Mouse (Mus musculus): ENCODE data around the gene Psd. TPM values are rescaled to one million over a fixed set of nuclear protein-coding genes. Genes with fewer than 3 reads are reported as not detected.

The Psd gene
- total RNA-seq (2014; rRNA removed): 471 and 481 TPM in 2 replicates
- polyA plus RNA-seq (2015; fragmentation: Nextera tagmentation; extraction: Ambion mirVana): 179 and 185 TPM in 2 replicates

DNA sequence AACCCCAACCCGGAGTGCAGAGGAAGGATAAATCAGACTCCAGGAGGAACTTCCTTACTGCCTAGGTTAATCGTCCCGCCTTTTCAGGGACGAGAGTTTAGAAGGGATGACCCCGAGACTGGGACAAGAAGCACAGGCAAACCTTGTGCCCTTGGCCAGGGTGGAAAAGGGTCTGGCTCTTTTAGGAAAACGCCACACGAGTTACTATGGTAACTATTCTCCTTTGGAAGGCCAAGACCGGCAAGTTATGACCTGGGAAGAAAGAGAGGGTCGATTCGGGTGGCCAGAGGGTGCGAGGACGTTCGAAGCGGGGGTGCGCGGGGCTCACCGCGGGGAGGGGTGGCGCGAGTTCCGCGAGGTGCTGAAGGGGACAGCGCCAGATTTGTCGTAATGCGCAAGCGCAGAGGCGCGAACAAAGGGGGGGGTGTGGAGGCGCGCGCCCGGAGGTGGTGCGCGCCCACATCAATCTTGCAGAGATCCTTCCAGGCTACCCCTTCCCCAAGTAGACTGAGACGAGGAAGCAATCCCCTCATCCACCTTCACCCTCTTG lies at the start of gene Psd:
Gene Psd, minus strand, starts transcription at position 401 of the 550 bp plus-strand sequence.
- Histone ChIP-seq H3K27ac (ENCODE audit: low read depth, low read length) (peak within 1 kb of the TSS; percentile 90), H3K36me3 (ENCODE audit: insufficient read depth, low read length) (peaks cover 20% of the 10 kb centered on the region), H3K27me3 (ENCODE audit: insufficient read depth, low read length) (no peaks in the 10 kb centered on the region), H3K4me1 (ENCODE audit: insufficient read depth, low read length) (peaks cover 24% of the 10 kb centered on the region), H3K9ac (replicated peaks; ENCODE audit: low read length, poor library complexity, severe bottlenecking) (peak within 1 kb of the TSS; percentile 56), H3K4me3 (ENCODE audit: low read depth, low read length) (peak within 1 kb of the TSS; percentile 66), H3K9me3 (ENCODE audit: low read length) (no peaks in the 10 kb centered on the region), H3K4me2 (ENCODE audit: low read depth, low read length, poor library complexity, severe bottlenecking) (peak within 1 kb of the TSS; percentile 97)
- ATAC-seq (ENCODE audit: low FRiP score): peak; percentile 3; the same call in 1 of the 2 replicates
- WGBS: under 1% methylated on average over 34 of the region's 35 CpGs
- peak; percentile 82 for DNase-seq (ENCODE audit: low spot score)
- no peak for TF ChIP-seq CTCF (IDR thresholded peaks at IDR 0.05)

DNA sequence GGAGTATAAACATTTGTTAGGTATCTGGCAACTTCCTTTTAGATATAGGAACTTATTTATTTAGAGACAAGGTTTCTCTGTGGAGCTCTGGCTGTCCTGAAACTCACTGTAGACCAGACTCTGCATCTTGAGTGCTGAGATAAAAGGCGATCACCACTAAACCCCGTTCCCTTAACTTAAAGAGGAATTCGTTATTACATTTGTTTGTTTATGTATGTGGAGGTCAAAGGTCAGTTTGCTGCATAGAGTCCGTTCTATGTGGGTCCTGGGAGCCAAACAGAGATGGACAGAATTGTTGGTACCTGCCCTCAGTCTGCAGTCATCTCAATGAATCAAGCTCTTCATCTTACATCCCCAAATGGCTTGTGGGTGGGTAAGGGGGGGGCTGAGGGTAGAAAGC lies 48.9 kb upstream of the Psd start:
- no peaks in the 10 kb centered on the region for H3K27me3 ChIP-seq (ENCODE audit: insufficient read depth, low read length)
- H3K27ac ChIP-seq (ENCODE audit: low read depth, low read length): no peak overlapping the region
- no peak for TF ChIP-seq CTCF (IDR thresholded peaks at IDR 0.05)
- no peak overlapping the region for H3K4me2 ChIP-seq (ENCODE audit: low read depth, low read length, poor library complexity, severe bottlenecking)
- no peak overlapping the region for H3K4me3 ChIP-seq (ENCODE audit: low read depth, low read length)
- DNase-seq (ENCODE audit: low spot score): no peak
- H3K4me1 ChIP-seq (ENCODE audit: insufficient read depth, low read length): no peaks in the 10 kb centered on the region
- no peaks in the 10 kb centered on the region for H3K9me3 ChIP-seq (ENCODE audit: low read length)
- WGBS: 71% methylated on average over 4 of the region's 4 CpGs
- no peak for ATAC-seq (ENCODE audit: low FRiP score)
- no peak overlapping the region for H3K9ac ChIP-seq (replicated peaks; ENCODE audit: low read length, poor library complexity, severe bottlenecking)
- H3K36me3 ChIP-seq (ENCODE audit: insufficient read depth, low read length): peaks cover 50% of the 10 kb centered on the region

DNA sequence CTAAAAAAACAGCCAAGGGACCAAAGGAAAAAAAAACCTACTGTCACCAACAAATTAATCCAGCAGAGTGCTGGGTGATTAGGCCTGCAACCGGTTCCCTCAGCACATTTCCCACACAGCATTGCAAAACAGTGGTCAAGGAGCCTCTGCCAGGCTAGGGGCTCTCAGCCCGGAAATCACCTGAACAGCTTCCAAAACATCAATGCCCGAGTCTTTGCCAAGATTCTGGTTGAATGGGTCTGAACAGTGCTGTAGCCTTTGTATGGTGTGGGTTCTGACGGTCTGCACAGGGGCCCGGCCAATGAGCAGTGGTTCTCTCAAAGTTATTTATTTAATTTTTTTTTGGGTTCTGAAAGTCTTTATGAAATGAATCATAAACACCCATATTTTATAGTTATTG lies 48.5 kb upstream of the Psd start:
- H3K27me3 ChIP-seq (ENCODE audit: insufficient read depth, low read length): no peaks in the 10 kb centered on the region
- H3K36me3 ChIP-seq (ENCODE audit: insufficient read depth, low read length): peaks cover 46% of the 10 kb centered on the region
- H3K9ac ChIP-seq (replicated peaks; ENCODE audit: low read length, poor library complexity, severe bottlenecking): no peak overlapping the region
- H3K4me1 ChIP-seq (ENCODE audit: insufficient read depth, low read length): no peaks in the 10 kb centered on the region
- H3K4me3 ChIP-seq (ENCODE audit: low read depth, low read length): no peak overlapping the region
- peak; percentile 76 for DNase-seq (ENCODE audit: low spot score)
- H3K4me2 ChIP-seq (ENCODE audit: low read depth, low read length, poor library complexity, severe bottlenecking): no peak overlapping the region
- TF ChIP-seq CTCF (IDR thresholded peaks at IDR 0.05): no peak
- no peak for ATAC-seq (ENCODE audit: low FRiP score)
- WGBS: 58% methylated on average over 5 of the region's 5 CpGs
- peak overlapping the region; percentile 32; the same call in 1 of the 2 replicates for H3K27ac ChIP-seq (ENCODE audit: low read depth, low read length)
- no peaks in the 10 kb centered on the region for H3K9me3 ChIP-seq (ENCODE audit: low read length)

DNA sequence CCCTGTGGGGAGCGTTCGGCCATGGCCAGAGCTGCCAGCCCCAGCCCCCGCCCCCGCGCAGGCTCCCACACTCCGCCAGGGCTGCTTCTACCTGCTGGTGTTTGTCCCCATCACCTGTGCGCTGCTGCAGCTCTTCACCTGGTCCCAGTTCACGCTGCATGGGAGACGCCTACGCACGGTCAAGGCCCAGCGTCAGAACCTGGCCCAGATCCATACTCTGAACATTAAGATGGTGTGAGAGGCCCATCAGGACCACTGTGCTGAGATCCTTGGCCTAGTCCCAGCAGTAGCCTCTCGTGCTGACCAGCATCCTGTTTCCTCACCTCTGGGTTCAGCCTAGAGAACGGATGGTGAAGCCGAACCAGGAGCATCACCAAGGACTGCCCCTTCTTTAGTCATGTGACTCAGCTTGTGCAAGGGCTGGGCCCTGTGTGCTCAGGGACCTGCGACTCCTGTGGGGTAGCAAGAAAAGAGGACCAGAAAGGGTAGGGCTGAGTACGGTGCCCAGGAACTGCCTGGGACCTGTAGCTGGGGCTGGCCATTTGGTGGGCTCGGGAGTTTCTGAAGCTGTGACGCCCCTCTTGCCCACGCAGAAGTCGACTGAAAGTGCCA lies 47.6 kb upstream of the Psd start:
- no peak for TF ChIP-seq CTCF (IDR thresholded peaks at IDR 0.05)

DNA sequence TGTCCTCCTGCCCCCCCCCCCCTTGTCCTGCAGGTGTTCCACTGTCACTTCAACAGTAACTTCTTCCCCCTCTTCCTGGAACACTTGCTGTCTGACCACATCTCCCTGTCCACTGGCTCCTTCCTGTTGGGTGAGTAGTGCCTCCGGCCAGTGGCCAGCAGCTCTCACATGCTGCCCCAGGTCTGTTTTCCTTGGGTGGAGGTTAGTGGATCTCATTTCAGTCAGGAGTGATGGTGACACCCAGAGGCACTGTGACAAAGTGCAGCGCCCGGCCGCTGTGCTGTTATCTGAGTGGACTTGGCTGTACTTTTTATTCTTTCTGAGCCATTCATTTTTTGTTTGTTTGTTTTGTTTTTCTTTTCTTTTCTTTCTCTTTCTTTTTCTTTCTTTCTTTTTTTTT lies 42.2 kb upstream of the Psd start:
- ATAC-seq (ENCODE audit: low FRiP score): no peak
- Histone ChIP-seq H3K36me3 (ENCODE audit: insufficient read depth, low read length) (peaks cover 7% of the 10 kb centered on the region; the same call in 1 of the 2 replicates), H3K4me3 (ENCODE audit: low read depth, low read length) (no peak overlapping the region), H3K27ac (ENCODE audit: low read depth, low read length) (no peak overlapping the region), H3K9ac (replicated peaks; ENCODE audit: low read length, poor library complexity, severe bottlenecking) (no peak overlapping the region), H3K4me2 (ENCODE audit: low read depth, low read length, poor library complexity, severe bottlenecking) (no peak overlapping the region), H3K4me1 (ENCODE audit: insufficient read depth, low read length) (no peaks in the 10 kb centered on the region), H3K27me3 (ENCODE audit: insufficient read depth, low read length) (no peaks in the 10 kb centered on the region), H3K9me3 (ENCODE audit: low read length) (no peaks in the 10 kb centered on the region)
- peak; percentile 73 for TF ChIP-seq CTCF (IDR thresholded peaks at IDR 0.05)
- peak; percentile 67 for DNase-seq (ENCODE audit: low spot score)
- WGBS: 22% methylated on average over 4 of the region's 4 CpGs

More for the DNA sequence above, 47.6 kb upstream of the Psd start:
- 47% methylated on average over 21 of the region's 21 CpGs for WGBS
- DNase-seq (ENCODE audit: low spot score) (no peak), ATAC-seq (ENCODE audit: low FRiP score) (no peak)
- Histone ChIP-seq H3K27me3 (ENCODE audit: insufficient read depth, low read length) (no peaks in the 10 kb centered on the region), H3K4me2 (ENCODE audit: low read depth, low read length, poor library complexity, severe bottlenecking) (no peak overlapping the region), H3K36me3 (ENCODE audit: insufficient read depth, low read length) (peaks cover 37% of the 10 kb centered on the region), H3K9ac (replicated peaks; ENCODE audit: low read length, poor library complexity, severe bottlenecking) (no peak overlapping the region), H3K9me3 (ENCODE audit: low read length) (no peaks in the 10 kb centered on the region), H3K27ac (ENCODE audit: low read depth, low read length) (no peak overlapping the region), H3K4me3 (ENCODE audit: low read depth, low read length) (no peak overlapping the region), H3K4me1 (ENCODE audit: insufficient read depth, low read length) (no peaks in the 10 kb centered on the region)

All from midbrain, postnatal 0 days (tissue).